Mouse (Mus musculus) spleen, adult 18-20 months (tissue): ENCODE results near the gene Hoxa5.

Experiments used
- DNase-seq, 2 experiments: peaks; one replicate each; pipeline ENCODE4 v3.0.0; 2022; ENCODE audit warnings: mixed read lengths in 2 of 2

Hoxa5 gene

GRCm38 (mm10) chr6:52204050-52204752, at the start of gene Hoxa5:
Gene Hoxa5, minus strand, starts transcription at chr6:52204587.
- no peak for DNase-seq

DNA sequence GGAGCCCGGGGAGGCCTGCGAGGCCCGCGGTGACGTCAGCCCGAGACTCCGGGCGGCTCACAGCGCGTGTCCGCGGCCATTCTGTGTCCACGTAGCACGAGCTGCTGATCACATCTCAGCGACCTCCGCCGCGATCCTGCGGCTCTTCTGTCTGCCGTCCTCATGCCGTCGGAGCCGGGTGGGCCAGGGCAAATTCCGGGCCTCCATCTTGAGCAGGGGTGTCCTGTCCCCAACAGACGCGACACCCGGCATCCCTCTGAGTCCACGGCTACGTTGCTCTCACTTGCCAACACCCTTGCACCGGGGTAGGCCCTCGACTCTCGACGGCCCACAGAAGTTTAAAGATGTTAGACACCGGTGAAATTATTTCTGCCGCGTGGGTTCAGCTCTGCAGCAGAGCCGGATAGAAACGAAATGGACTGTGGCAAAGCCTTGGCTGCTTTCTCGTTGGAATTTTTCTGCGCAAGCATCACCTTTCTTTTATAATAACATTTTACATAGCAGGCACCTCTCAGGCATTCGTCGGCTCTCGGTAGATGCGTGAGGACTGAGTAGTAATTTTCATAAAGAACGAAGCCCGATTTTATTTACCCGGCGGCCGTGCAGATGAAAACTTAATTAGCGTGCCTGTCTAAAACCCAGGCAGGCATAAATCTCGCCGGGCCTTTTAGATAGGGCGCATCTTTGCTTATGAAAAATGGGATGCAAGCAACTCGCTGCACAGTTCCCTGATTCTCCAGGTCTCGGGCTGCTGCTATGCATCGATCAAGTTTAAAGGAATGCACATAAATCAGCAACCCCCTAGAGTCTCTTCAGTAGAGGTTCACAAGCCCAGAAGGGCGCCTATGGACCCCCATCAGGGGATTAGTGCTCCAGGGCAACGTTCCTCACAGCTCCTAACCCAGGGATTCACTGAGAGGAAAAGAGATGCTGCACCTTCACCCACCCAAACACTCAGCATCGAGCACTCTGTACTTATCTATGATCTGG, 49.4 kb upstream of the Hoxa5 start:
- no peak for DNase-seq

DNA sequence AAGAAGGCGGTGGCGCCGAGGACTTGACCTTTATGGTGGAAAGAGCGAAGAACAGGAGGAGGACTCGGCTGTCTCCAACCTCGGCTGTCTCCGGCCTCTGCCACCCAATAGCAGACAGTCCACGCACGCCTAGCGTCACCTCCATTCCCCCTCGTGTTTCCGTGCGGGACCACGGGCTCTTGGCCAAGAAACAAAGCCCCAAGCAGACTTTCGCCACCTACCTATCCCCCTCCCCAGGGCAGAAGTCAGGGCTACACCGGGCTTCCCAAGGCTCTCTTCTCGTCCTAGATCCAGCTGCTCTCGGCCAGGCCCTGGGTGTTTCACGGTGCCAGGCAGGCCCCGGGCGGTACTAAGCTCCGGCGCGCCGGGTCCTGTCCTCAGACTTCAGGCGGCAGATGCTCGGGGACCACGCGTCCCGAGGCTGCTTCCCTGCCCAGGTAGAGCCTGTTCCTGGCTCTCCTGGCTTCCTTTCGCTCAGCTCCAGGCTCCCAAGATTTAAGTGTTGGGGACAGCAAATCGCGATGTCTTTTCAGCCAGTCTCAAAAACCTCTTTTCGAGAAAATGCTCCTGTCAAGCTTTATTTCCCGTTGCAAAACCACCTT, 48.5 kb upstream of the Hoxa5 start:
- DNase-seq: no peak

DNA sequence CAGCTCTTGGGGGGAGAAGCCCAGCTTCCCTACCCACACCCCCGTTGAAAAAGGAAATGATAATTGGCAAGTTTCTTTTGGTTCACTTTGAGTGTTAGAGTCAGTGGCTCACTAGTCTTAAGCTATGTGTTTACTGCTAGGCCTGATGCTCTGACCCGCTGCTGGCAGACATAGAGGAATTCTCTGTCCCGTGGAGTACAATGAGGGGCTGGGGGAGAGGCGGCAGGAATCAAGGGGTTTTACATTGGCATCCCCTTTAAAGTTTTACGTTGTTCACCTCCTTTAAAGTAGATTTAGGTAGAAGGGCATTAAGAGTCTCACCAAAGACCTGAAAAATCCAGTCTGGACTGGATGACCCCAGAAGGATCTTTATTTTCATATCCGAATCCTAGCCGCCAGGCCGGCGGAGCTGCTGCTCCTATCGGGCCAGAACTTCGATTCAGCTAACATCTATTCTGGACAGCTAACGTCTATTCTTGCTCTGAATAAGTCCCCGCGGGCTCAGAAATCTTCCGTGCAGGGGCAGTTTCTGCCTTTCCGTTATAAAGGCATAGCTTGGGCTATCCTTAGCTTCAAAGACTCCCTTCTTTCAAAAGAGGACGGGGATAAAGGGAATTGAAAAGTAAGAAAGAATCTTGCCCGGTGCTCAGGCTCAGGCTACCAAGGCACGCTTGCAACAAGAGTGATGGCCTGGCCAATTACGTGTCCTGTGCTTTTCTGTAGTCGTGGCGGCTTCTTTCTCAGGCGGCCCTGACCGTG, 47.8 kb upstream of the Hoxa5 start:
- no peak for DNase-seq

- DNase-seq: no peak
These were observed 46.9 kb upstream of the Hoxa5 start for GRCm38 (mm10) chr6:52251177-52251879.

DNA sequence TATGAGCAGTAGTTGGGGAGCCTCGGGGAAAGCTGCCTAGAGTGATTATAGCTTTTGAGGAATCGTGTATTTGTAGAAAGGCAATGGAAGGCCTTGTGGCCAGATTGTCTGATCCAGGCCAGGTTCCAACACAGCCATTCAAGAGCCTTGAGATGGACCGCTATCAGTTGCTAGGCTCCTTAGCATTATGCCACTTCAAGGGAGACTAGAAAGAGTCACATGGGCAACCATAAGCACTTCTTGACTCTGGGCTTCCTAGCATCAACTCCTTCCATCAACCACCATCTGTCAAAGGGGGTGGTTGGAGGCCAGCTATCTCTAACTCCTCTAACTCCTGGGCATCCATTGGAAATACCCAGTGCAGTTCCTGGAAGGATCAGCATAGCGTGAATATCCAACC, 45.4 kb upstream of the Hoxa5 start:
- DNase-seq: no peak

DNA sequence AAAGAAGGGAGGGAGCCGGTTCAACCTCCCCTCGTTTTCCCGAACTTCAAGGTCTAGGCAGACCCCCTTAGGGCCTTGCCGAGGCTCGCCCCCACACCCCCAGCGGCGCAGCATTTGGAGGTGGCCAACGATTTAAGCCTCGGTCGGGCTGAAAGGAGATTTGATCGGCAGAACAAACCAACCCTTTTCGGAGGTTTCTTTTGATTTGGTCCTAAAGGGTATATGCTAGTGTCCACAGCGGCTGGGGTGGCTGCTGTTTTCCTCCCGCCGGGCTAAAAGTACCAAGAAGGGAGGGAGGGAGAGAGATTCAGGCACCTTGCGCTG, 45.0 kb upstream of the Hoxa5 start:
- DNase-seq: no peak

DNA sequence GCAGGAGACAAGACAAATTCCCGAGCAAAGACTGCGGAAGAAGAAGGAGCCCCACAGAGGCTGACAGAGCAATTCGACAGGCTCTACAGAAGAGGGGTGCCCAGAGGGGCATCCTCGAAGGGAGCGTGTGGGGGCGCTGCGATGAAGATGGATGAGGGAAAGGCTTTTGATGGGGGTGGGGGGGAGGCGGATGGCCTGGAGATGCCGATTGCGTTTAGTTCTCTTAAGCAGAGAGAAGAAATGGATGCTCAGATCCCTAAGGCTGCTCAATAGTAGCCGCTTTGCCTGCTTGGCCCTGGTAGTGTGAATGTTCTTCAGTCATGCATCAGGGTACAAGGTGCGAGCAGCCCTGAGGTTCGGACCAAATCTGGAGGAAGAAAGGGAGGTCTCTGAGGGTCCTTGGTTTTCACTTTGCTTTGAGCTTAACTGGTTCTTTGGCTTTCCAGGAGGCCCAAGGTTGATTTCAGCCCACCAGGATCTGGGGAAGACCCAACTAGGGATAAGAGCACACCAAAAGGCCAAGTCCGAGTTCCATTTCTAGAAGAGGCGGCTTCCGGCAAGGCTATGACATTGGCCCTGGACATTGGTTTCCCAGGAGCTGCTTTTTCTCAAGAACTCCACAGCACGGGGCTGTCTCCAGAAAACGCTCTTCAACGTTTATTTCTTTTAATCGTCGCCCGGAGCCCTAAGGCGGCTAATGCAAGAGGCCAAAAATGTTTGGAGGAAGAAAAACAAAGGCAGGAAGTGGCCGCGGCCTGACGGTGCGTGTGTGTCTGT, 44.4 kb upstream of the Hoxa5 start:
- no peak for DNase-seq

GRCm38 (mm10) chr6:52247766-52248637, 43.6 kb upstream of the Hoxa5 start:
- no peak for DNase-seq

GRCm38 (mm10) chr6:52246916-52247315, 42.5 kb upstream of the Hoxa5 start:
- no peak for DNase-seq

DNA sequence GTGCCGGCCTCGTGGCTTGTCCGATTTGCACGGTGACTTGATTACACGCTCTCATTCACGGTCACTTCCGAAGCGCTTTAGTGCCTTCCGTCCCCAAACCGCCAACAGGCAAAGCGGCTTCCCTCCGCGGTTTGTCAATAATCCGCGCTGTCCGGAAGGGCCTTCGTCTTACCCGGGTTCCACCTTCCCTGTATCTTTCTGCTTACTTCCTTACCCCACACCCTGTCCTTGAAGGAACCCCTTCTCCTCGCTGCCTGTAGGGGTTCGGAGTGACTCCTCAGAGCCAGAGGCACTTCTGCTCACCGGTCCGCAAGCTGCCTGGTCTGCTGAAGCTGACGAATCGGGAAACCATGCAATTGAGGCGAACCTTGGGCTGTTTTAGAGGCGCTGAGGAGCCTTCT, 42.0 kb upstream of the Hoxa5 start:
- DNase-seq: no peak

- no peak for DNase-seq
These were observed 41.4 kb upstream of the Hoxa5 start, which contains the start of gene Hoxa11 for GRCm38 (mm10) chr6:52245757-52246142. Gene Hoxa11, minus strand, starts transcription at chr6:52245810.

DNA sequence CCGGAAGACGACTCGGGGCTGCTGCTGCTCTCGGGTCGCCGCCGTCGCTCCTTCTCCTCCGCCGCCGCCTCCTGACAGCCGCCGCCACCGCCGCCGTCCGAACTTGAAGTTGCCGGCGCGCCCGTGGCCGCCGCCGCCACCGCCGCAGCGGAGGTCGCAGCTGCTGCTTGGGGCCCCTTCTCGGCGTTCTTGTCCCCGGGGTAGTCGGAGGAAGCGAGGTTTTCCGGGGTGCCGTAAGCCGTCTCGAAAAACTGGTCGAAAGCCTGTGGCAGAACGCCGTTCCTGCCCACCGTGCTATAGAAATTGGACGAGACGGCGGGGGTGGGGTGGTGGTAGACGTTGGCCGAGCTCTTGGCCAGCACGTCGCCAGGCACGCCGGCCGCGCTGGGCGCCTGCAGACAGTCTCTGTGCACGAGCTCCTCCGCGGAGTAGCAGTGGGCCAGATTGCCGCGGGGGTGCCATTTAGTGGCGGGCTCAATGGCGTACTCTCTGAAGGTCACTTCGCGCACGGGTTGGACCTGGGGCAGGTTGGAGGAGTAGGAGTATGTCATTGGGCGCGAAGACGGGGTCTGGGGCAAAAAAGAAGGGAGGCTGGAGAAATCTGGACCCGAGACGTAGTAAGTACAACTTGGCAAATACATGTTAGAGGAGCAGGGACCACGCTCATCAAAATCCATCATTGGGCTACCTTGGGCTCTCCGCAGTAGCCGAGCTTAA, 40.8 kb upstream of the Hoxa5 start:
- no peak for DNase-seq

- DNase-seq: no peak
These were observed 40.2 kb upstream of the Hoxa5 start for GRCm38 (mm10) chr6:52244471-52245039.

- no peak for DNase-seq
These were observed 39.3 kb upstream of the Hoxa5 start for GRCm38 (mm10) chr6:52243681-52244121.

GRCm38 (mm10) chr6:52242801-52243332, 38.5 kb upstream of the Hoxa5 start:
- no peak for DNase-seq

GRCm38 (mm10) chr6:52241001-52241621, 36.7 kb upstream of the Hoxa5 start:
- DNase-seq: no peak

DNA sequence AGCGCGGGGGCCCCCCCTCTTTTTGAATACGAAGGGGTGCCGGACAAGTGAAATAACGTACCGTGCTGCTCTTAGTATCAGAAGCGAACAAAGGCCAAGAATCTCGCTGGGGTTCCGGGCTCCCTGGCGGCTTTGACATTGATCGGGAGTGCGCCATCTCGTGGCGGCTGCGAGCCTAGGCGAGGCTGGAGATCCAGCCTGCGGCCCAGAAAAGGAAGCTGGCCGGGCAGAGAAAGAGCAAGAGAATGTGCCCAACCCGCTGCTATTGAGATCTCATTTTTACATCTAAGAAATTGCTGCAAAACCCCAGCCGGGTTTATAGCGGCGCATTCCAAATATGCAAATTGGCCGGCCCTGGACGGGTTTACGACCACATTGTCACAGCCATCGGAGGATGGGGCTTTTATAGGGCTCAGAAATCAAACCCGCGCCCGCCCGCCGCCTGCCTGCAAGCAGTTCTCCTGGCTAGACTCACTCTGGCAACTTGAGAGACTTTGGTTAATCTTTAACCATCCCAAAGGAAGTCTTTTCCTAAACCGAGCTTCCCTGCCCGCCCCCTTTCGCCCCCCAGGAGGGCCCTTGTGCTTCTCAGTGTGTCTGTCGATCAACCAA, 36.1 kb upstream of the Hoxa5 start, which contains the start of gene Hoxa10:
Gene Hoxa10, minus strand, starts transcription at position 466 of the 612 bp plus-strand sequence.
- DNase-seq: peak; percentile 59 to 76
